Mouse (Mus musculus): ENCODE data around the gene Dclk2.

- no peak for TF ChIP-seq POLR2A (IDR thresholded peaks at IDR 0.05; ENCODE audit: extremely low read depth, insufficient read depth, low read length)
- TF ChIP-seq CTCF (IDR thresholded peaks at IDR 0.05; ENCODE audit: extremely low read depth, insufficient read depth, low read length) = no peak
These were observed 49.7 kb downstream of the Dclk2 start for GRCm38 (mm10) chr3:86870952-86871351.

All from cortical plate, adult 2 months (tissue).